Mouse (Mus musculus): ENCODE results near the gene Dstn. TPM values are rescaled to one million over a fixed set of nuclear protein-coding genes. Genes with fewer than 3 reads are reported as not detected.

The Dstn gene
- polyA plus RNA-seq, 1 experiment from 2014 or later = 377 TPM

- Histone ChIP-seq H3K9me3 (no peaks in the 10 kb centered on the region), H3K4me1 (peaks cover 16% of the 10 kb centered on the region), H3K4me3 (no peak overlapping the region), H3K36me3 (peaks cover 27% of the 10 kb centered on the region), H3K27me3 (no peaks in the 10 kb centered on the region), H3K4me2 (no peak overlapping the region), H3K9ac (no peak overlapping the region), H3K27ac (no peak overlapping the region)
- ATAC-seq (ENCODE audit: insufficient number of reproducible peaks, insufficient read depth, low FRiP score, low TSS enrichment, low read depth) = no peak
- 89% methylated on average over 7 of the region's 7 CpGs for WGBS
Measured at GRCm38 (mm10) chr2:143991964-143992672, 77.0 kb downstream of the Dstn start.

Other genes with a start within 250 kb of the Dstn start
- 2.8 and 3.5 TPM in 2 replicates for gene Bfsp1, start 52.1 kb upstream of the Dstn start, polyA plus RNA-seq (2015; fragmentation: Nextera tagmentation; extraction: Ambion mirVana)
- gene Rrbp1, start 95.9 kb downstream of the Dstn start, polyA plus RNA-seq (2015; fragmentation: Nextera tagmentation; extraction: Ambion mirVana) = 136 and 139 TPM in 2 replicates
- not detected in 2 replicates for gene Banf2, start 117.7 kb downstream of the Dstn start, polyA plus RNA-seq (2015; fragmentation: Nextera tagmentation; extraction: Ambion mirVana)

Data from embryonic facial prominence, embryonic 13.5 days (tissue).